Mouse (Mus musculus) heart, embryonic 14.5 days (tissue): Measurements from ENCODE around the gene Sox5. TPM values are rescaled to one million over a fixed set of nuclear protein-coding genes. Genes with fewer than 3 reads are reported as not detected.

Experiments
- ATAC-seq: fragments of 200-750 bp; cut with Nextera tagmentation; 2 replicates; pipeline ENCODE4 v1.8.0; 2017; ENCODE audit warnings: low read depth, moderate TSS enrichment; ENCODE audit not compliant: insufficient number of reproducible peaks, insufficient read depth, low FRiP score
- H3K27ac ChIP-seq, 2 experiments: fragments of 200-500 bp in 1 of 2; fragments of 300-500 bp in 1 of 2; sonication (generic) in 1 of 2; replicated peaks in 1 of 2; 2 replicates each; pipeline ENCODE4 v1.5.1; 2012 to 2014; ENCODE audit warnings: low read depth in 2 of 2, low read length in 2 of 2, control low read depth in 1 of 2, mild to moderate bottlenecking in 1 of 2, mixed read lengths in 1 of 2; ENCODE audit not compliant: control insufficient read depth in 1 of 2, insufficient read depth in 1 of 2
- H3K27me3 ChIP-seq: fragments of 300-500 bp; sonication (generic); 2 replicates; pipeline ENCODE4 v1.6.1; 2014; ENCODE audit warnings: mild to moderate bottlenecking, low read length, control low read depth; ENCODE audit not compliant: control insufficient read depth, insufficient read depth
- H3K36me3 ChIP-seq: fragments of 300-500 bp; sonication (generic); 2 replicates; pipeline ENCODE4 v1.6.1; 2014; ENCODE audit warnings: mild to moderate bottlenecking, control low read depth, low read length, mixed read lengths; ENCODE audit not compliant: control insufficient read depth, insufficient read depth
- H3K4me1 ChIP-seq, 2 experiments: fragments of 200-500 bp in 1 of 2; fragments of 300-500 bp in 1 of 2; sonication (generic) in 1 of 2; 2 replicates each; pipeline ENCODE4 v1.6.1; 2012 to 2014; ENCODE audit warnings: low read length in 2 of 2, control low read depth in 1 of 2, mixed read lengths in 1 of 2; ENCODE audit not compliant: control insufficient read depth in 2 of 2, insufficient read depth in 2 of 2
- H3K4me2 ChIP-seq: fragments of 300-500 bp; sonication (generic); 2 replicates; pipeline ENCODE4 v1.6.1; 2014; ENCODE audit warnings: mild to moderate bottlenecking, low read length
- H3K4me3 ChIP-seq, 2 experiments: fragments of 200-500 bp in 1 of 2; fragments of 300-500 bp in 1 of 2; sonication (generic) in 1 of 2; 2 replicates each; pipeline ENCODE4 v1.5.1; 2012 to 2014; ENCODE audit warnings: low read length in 2 of 2, mild to moderate bottlenecking in 2 of 2, control low read depth in 1 of 2, low read depth in 1 of 2, moderate library complexity in 1 of 2; ENCODE audit not compliant: control insufficient read depth in 1 of 2, insufficient read depth in 1 of 2
- H3K9ac ChIP-seq: fragments of 300-500 bp; sonication (generic); 2 replicates; pipeline ENCODE4 v1.6.1; 2014; ENCODE audit warnings: mild to moderate bottlenecking, low read length
- H3K9me3 ChIP-seq: fragments of 300-500 bp; sonication (generic); 2 replicates; pipeline ENCODE4 v1.6.1; 2016; ENCODE audit warnings: low read length, control low read depth; ENCODE audit not compliant: control insufficient read depth
- WGBS: fragments of 180-500 bp; shearing (Covaris S2); extraction: QIAGEN DNeasy Blood & Tissue Kit; methylation state at CpG from one replicate; pipeline ENCODE4 v1.1.7; 2014; 5-methylcytosine and 5-hydroxymethylcytosine counted together
- polyA plus RNA-seq: library from polyadenylated mRNA; unstranded; fragments of >200 nt; fragmentation: Nextera tagmentation; extraction: Ambion mirVana; gene quantifications from 2 replicates; pipeline ENCODE4 v1.2.1, GENCODE M21; 2014

The Sox5 gene
- polyA plus RNA-seq, 1 experiment from 2014 or later = 10.6 TPM

DNA sequence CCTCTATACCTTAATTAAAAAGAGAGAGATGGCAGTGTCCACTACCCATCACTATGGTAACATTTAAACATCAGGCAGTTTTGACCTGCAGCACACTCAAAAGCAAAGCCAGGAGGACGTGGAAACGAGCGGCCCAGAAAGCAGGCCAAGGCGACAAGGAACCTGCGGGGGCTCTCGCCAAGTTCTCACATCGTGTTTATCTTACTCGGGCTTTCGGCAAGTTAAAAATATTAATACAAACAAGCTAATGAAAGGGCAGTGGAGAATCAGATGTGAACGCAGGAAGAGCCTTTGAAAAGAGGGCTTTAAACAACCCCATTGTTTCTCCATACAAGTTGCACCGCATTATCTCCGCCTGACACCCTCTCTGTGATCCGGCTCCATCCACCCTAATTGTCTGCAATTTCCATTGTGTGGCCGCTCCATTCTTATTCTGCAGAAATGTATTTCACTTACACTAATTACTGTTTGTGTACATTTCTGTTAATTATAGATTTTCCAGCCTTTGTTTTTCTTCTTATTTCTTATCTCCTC lies 444.3 kb downstream of the Sox5 start:
- H3K4me2 ChIP-seq = peak overlapping the region; percentile 35; the same call in 1 of the 2 replicates
- H3K27ac ChIP-seq = no peak overlapping the region
- H3K36me3 ChIP-seq = no peaks in the 10 kb centered on the region
- H3K4me1 ChIP-seq = peaks cover 0 to 2% of the 10 kb centered on the region in 2 experiments; a peak in 1 of 4 replicates
- H3K9ac ChIP-seq = no peak overlapping the region
- H3K27me3 ChIP-seq = 0 out of 2 replicates have a peak, but pooled peaks cover 4% of the 10 kb centered on the region
- WGBS = 44% methylated on average over 14 of the region's 14 CpGs
- peaks cover 4% of the 10 kb centered on the region; the same call in 1 of the 2 replicates for H3K9me3 ChIP-seq
- no peak overlapping the region for H3K4me3 ChIP-seq
- ATAC-seq = no peak

GRCm38 (mm10) chr6:144336789-144337188 lies 445.0 kb downstream of the Sox5 start:
- ATAC-seq = no peak
- Histone ChIP-seq H3K9me3 (peaks cover 4% of the 10 kb centered on the region; the same call in 1 of the 2 replicates), H3K4me1 (peaks cover 0 to 2% of the 10 kb centered on the region in 2 experiments; a peak in 1 of 4 replicates), H3K9ac (no peak overlapping the region), H3K4me2 (no peak overlapping the region), H3K36me3 (no peaks in the 10 kb centered on the region), H3K27me3 (0 out of 2 replicates have a peak, but pooled peaks cover 4% of the 10 kb centered on the region), H3K27ac (no peak overlapping the region), H3K4me3 (no peak overlapping the region)
- 96% methylated on average over 4 of the region's 4 CpGs for WGBS

DNA sequence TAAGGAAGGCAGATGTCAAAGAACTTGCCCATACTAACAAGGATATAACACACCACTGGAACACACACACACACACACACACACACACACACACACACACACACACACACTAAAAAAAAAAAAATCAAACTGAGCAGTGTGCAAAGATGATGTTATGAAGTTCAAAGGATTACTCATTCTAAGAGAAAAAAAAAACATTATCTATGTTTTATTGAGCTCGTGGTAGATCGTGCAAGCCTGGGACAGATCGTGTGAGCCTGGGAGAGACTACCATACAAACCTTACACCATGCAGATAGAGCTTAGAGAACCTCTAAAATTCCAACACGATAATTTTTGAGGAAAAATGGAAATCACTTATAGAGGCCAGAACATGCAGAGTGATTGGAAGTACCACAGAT lies 448.6 kb downstream of the Sox5 start:
- no peaks in the 10 kb centered on the region for H3K9me3 ChIP-seq
- peaks cover 0 to 2% of the 10 kb centered on the region in 2 experiments; a peak in 1 of 4 replicates for H3K4me1 ChIP-seq
- ATAC-seq = no peak
- 84% methylated on average over 4 of the region's 4 CpGs for WGBS
- no peaks in the 10 kb centered on the region for H3K36me3 ChIP-seq
- no peak overlapping the region for H3K4me2 ChIP-seq
- no peak overlapping the region for H3K9ac ChIP-seq
- no peak overlapping the region for H3K4me3 ChIP-seq
- no peak overlapping the region for H3K27ac ChIP-seq
- H3K27me3 ChIP-seq = 0 out of 2 replicates have a peak, but pooled peaks cover 4% of the 10 kb centered on the region

DNA sequence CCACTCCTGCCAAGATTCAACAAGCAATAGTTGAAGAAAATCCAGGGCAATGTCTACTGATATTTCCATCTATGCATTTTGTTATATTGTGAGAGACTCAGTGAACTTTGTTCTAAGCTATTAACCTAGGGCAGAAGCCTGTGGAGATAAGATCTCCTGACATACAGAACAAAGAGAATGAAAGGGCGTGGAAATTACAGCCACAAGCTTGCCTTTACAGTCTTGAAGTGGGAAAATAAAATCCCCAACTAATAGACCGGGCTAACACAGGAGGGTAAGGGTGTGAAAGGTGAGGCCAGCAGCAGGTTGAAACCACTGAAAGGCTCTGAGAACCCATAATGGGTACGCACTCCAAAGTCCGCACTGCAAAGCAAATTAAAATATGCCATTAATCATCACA lies 449.8 kb downstream of the Sox5 start:
- Histone ChIP-seq H3K4me1 (no peaks in the 10 kb centered on the region; a peak in 1 of 4 replicates), H3K27me3 (0 out of 2 replicates have a peak, but pooled peaks cover 4% of the 10 kb centered on the region), H3K9ac (no peak overlapping the region), H3K9me3 (no peaks in the 10 kb centered on the region), H3K4me3 (no peak overlapping the region), H3K4me2 (no peak overlapping the region), H3K27ac (no peak overlapping the region), H3K36me3 (no peaks in the 10 kb centered on the region)
- WGBS = 87% methylated on average over 4 of the region's 4 CpGs
- ATAC-seq = no peak

DNA sequence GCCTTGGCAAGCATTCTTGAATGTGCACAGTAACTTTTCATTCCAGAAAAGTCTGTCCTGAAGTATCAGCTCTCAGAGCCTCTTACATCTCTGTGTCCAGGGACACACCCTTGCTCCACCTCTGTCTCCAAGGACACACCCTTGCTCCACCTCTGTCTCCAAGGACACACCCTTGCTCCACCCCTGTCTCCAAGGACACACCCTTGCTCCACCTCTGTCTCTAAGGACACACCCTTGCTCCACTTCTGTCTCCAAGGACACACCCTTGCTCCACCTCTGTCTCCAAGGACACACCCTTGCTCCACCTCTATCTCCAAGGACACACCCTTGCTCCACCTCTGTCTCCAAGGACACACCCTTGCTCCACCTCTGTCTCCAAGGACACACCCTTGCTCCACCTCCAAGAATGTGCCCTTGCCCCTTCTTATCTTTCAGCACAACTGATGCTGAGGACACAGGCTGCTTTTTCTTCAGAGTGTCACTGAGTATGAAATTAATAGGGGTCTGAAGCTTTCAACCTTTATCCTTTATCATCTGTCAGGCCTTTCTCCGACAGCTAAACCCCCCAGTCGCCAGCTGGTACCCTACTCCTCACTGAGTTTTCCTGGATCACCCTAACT lies 452.4 kb downstream of the Sox5 start:
- H3K4me1 ChIP-seq = peaks cover 0 to 4% of the 10 kb centered on the region in 2 experiments; a peak in 1 of 4 replicates
- no peaks in the 10 kb centered on the region for H3K27me3 ChIP-seq
- no peaks in the 10 kb centered on the region for H3K36me3 ChIP-seq
- no peak overlapping the region for H3K4me2 ChIP-seq
- H3K9me3 ChIP-seq = no peaks in the 10 kb centered on the region
- ATAC-seq = no peak
- no peak overlapping the region for H3K27ac ChIP-seq
- no peak overlapping the region for H3K4me3 ChIP-seq
- 59% methylated on average over 2 of the region's 2 CpGs for WGBS
- H3K9ac ChIP-seq = no peak overlapping the region

GRCm38 (mm10) chr6:144328779-144329178 lies 453.0 kb downstream of the Sox5 start:
- Histone ChIP-seq H3K4me1 (peaks cover 0 to 4% of the 10 kb centered on the region in 2 experiments; a peak in 1 of 4 replicates), H3K9ac (no peak overlapping the region), H3K4me3 (no peak overlapping the region), H3K27ac (no peak overlapping the region), H3K4me2 (no peak overlapping the region), H3K36me3 (no peaks in the 10 kb centered on the region), H3K27me3 (no peaks in the 10 kb centered on the region), H3K9me3 (no peaks in the 10 kb centered on the region)
- no peak for ATAC-seq
- 79% methylated on average over 4 of the region's 4 CpGs for WGBS

- H3K4me1 ChIP-seq = peaks cover 0 to 4% of the 10 kb centered on the region in 2 experiments; a peak in 1 of 4 replicates
- H3K36me3 ChIP-seq = no peaks in the 10 kb centered on the region
- H3K27ac ChIP-seq = no peak overlapping the region
- ATAC-seq = no peak
- no peak overlapping the region for H3K9ac ChIP-seq
- H3K4me3 ChIP-seq = no peak overlapping the region
- no peak overlapping the region for H3K4me2 ChIP-seq
- WGBS = 59% methylated on average over 3 of the region's 3 CpGs
- H3K27me3 ChIP-seq = peaks cover 3% of the 10 kb centered on the region
- no peaks in the 10 kb centered on the region for H3K9me3 ChIP-seq
Observed at GRCm38 (mm10) chr6:144326817-144327216, 455.0 kb downstream of the Sox5 start.
